Mouse (Mus musculus): ENCODE results near the gene Rac1.

DNA sequence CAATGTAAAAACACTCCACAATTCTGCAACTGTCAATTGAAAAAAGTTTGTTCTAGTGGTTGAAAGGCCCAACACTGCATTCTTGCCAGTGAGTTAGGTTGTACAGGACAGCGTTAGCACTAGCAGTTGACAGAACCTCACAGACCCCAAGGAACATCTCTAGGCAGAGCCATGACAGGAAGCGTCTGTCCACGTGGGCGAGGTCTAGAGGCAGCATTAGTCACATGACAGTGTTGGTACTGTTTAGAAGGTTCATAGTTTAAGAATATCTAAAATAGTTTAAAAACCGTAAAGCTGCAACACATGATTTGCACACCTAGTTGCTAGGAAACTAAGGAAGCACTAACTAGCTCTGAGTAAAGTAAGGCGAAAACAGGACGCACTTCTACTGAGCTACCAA is 22.3 kb downstream of the Rac1 start:
- TF ChIP-seq POLR2A (IDR thresholded peaks at IDR 0.05; ENCODE audit: low read depth, low read length) (no peak), CTCF (IDR thresholded peaks at IDR 0.05; ENCODE audit: extremely low read depth, insufficient read length, insufficient replicate concordance, low read depth, low read length) (no peak)

Measured in small intestine, adult 2 months (tissue).